Mouse (Mus musculus): Measurements from ENCODE around the gene Cstf3. TPM values are rescaled to one million over a fixed set of nuclear protein-coding genes. Genes with fewer than 3 reads are reported as not detected.

The Cstf3 gene
- polyA plus RNA-seq (2014; fragmentation: Illumina TruSeq; extraction: RNeasy Lipid Tissue Mini Kit (QIAGEN cat#74804); ENCODE audit: low read depth, low replicate concordance) = 70.9 TPM

DNA sequence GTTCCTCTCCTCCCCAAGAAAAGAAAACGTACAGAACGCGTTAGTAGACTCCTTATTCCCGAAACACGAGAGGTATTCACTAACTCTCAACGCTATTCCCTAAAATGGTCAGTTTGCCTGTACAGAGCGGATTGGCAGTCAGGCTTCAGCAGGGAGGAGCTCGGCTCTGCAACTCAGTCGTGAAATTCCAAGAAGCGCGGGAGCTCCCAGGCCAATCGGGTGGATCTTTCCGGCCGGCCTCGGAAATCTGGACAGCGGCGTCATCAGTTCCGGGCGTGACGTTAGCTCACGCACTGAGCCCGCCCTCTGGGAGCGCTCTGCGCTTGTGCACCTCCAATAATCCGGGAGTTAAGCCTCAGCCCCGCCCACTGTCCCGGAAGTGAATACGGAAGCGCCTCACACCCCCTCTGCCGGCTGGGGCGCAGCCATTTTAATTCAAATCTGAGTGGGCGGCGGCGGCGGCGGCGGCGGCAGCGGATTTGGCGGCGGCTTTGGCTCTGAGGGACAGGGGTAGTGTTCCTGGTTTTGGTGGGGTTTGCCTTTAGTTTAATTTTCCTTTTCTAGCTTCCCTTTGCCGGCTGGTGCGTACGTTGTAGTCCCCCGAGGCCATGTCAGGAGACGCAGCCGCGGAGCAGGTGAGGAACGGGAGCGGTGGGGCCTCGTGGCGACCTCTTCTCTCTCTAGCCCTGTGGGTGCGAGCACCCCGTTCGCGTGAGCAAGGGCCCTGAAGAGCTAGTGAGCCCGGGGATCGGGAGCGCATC is at the start of gene Cstf3:
TSS of gene Cstf3 (plus strand) at position 456 of the 761 bp plus-strand sequence.

GRCm38 (mm10) chr2:104711585-104712485 is 121.5 kb downstream of the Cstf3 start, which contains the start of gene Tcp11l1:
Gene Tcp11l1, minus strand, starts transcription at chr2:104712169.

Other genes with a start within 250 kb of the Cstf3 start
- gene D430041D05Rik, start 179.5 kb upstream of the Cstf3 start, polyA plus RNA-seq (2014; fragmentation: Illumina TruSeq; extraction: RNeasy Lipid Tissue Mini Kit (QIAGEN cat#74804); ENCODE audit: low read depth, low replicate concordance) = 0.18 TPM
- 110 TPM for gene Hipk3, start 96.1 kb upstream of the Cstf3 start, polyA plus RNA-seq (2014; fragmentation: Illumina TruSeq; extraction: RNeasy Lipid Tissue Mini Kit (QIAGEN cat#74804); ENCODE audit: low read depth, low replicate concordance)
- gene Tcp11l1, start 121.6 kb downstream of the Cstf3 start, polyA plus RNA-seq (2014; fragmentation: Illumina TruSeq; extraction: RNeasy Lipid Tissue Mini Kit (QIAGEN cat#74804); ENCODE audit: low read depth, low replicate concordance) = 3.9 TPM
- gene Pin1rt1, start 125.9 kb downstream of the Cstf3 start, polyA plus RNA-seq (2014; fragmentation: Illumina TruSeq; extraction: RNeasy Lipid Tissue Mini Kit (QIAGEN cat#74804); ENCODE audit: low read depth, low replicate concordance) = 0.78 TPM
- gene Depdc7, start 152.4 kb downstream of the Cstf3 start, polyA plus RNA-seq (2014; fragmentation: Illumina TruSeq; extraction: RNeasy Lipid Tissue Mini Kit (QIAGEN cat#74804); ENCODE audit: low read depth, low replicate concordance) = 1.4 TPM
- gene Qser1, start 226.2 kb downstream of the Cstf3 start, polyA plus RNA-seq (2014; fragmentation: Illumina TruSeq; extraction: RNeasy Lipid Tissue Mini Kit (QIAGEN cat#74804); ENCODE audit: low read depth, low replicate concordance) = 37.9 TPM